12 mouse cellular contexts compared by ENCODE assay signal in genomic region chr16:24231506-24231905, GRCm38 (mm10).
DNase-seq lines count a peak whose midpoint lies in the region; ATAC-seq and TF ChIP-seq lines count a peak whose summit lies in the region.
"Had no signal": no experiment of that assay in that cellular context is flagged by ENCODE, and none has a peak within 500 bp of the region (broad histone marks: within the 10 kb centered on the region; RNA-seq: fewer than 3 reads in every experiment).

No protein-coding gene starts in this region.

- H3K27ac ChIP-seq in liver, adult 2 months (replicated peaks; ENCODE audit: insufficient read depth, low read depth, low read length): peak overlapping the region; percentile 80
- no peak overlapping the region for H3K27ac ChIP-seq in liver, embryonic 12.5 days
- no peak overlapping the region for H3K27ac ChIP-seq in forebrain, postnatal 0 days (ENCODE audit: low read depth, low read length)
- no peak overlapping the region for H3K27ac ChIP-seq in limb, embryonic 15.5 days
- H3K27ac ChIP-seq: layer of hippocampus, adult 2 months; midbrain, embryonic 12.5 days; neural tube, embryonic 13.5 days had no signal

- H3K9ac ChIP-seq in liver, adult 2 months (ENCODE audit: low read depth, low read length): no peak overlapping the region
- H3K9ac ChIP-seq in liver, embryonic 12.5 days: no peak overlapping the region
- H3K9ac ChIP-seq in forebrain, postnatal 0 days: no peak overlapping the region
- H3K9ac ChIP-seq in limb, embryonic 15.5 days: no peak overlapping the region
- H3K9ac ChIP-seq: midbrain, embryonic 12.5 days; neural tube, embryonic 13.5 days had no signal

- no peak overlapping the region for H3K4me2 ChIP-seq in liver, embryonic 12.5 days
- no peak overlapping the region for H3K4me2 ChIP-seq in forebrain, postnatal 0 days (ENCODE audit: low read depth)
- no peak overlapping the region for H3K4me2 ChIP-seq in limb, embryonic 15.5 days
- H3K4me2 ChIP-seq: midbrain, embryonic 12.5 days; neural tube, embryonic 13.5 days had no signal

- no peak for TF ChIP-seq CTCF in liver, adult 2 months (IDR thresholded peaks at IDR 0.05; ENCODE audit: low read depth, low read length)
- no peak for TF ChIP-seq CTCF in forebrain, postnatal 0 days (IDR thresholded peaks at IDR 0.05; ENCODE audit: low read depth)

- peaks cover 34% of the 10 kb centered on the region for H3K4me1 ChIP-seq in liver, adult 2 months (ENCODE audit: control insufficient read depth, insufficient read depth, low read length)
- H3K4me1 ChIP-seq in liver, embryonic 12.5 days: no peaks in the 10 kb centered on the region
- no peaks in the 10 kb centered on the region for H3K4me1 ChIP-seq in forebrain, postnatal 0 days (ENCODE audit: insufficient read depth)
- H3K4me1 ChIP-seq in limb, embryonic 15.5 days: no peaks in the 10 kb centered on the region; the same call in 1 of the 2 replicates
- H3K4me1 ChIP-seq: midbrain, embryonic 12.5 days had no signal

- H3K79me2 ChIP-seq in liver, adult 2 months (ENCODE audit: control insufficient read depth, insufficient read depth, low read length): no peaks in the 10 kb centered on the region

- H3K36me3 ChIP-seq in liver, adult 2 months (ENCODE audit: control insufficient read depth, insufficient read depth, low read length): no peaks in the 10 kb centered on the region
- H3K36me3 ChIP-seq in liver, embryonic 12.5 days: no peaks in the 10 kb centered on the region
- no peaks in the 10 kb centered on the region for H3K36me3 ChIP-seq in forebrain, postnatal 0 days (ENCODE audit: insufficient read depth)
- no peaks in the 10 kb centered on the region for H3K36me3 ChIP-seq in limb, embryonic 15.5 days
- H3K36me3 ChIP-seq: midbrain, embryonic 12.5 days; neural tube, embryonic 13.5 days had no signal

- no peak for TF ChIP-seq POLR2A in liver, adult 2 months (IDR thresholded peaks at IDR 0.05; ENCODE audit: extremely low read depth, insufficient read depth, low read length)

- H3K27me3 ChIP-seq in liver, adult 2 months (ENCODE audit: control insufficient read depth, insufficient read depth, low read length): no peaks in the 10 kb centered on the region
- H3K27me3 ChIP-seq in liver, embryonic 12.5 days (replicated peaks): no peaks in the 10 kb centered on the region
- H3K27me3 ChIP-seq in forebrain, postnatal 0 days (ENCODE audit: insufficient read depth, low read length): no peaks in the 10 kb centered on the region
- no peaks in the 10 kb centered on the region for H3K27me3 ChIP-seq in limb, embryonic 15.5 days
- H3K27me3 ChIP-seq: midbrain, embryonic 12.5 days; neural tube, embryonic 13.5 days had no signal

- no peak overlapping the region for H3K4me3 ChIP-seq in liver, adult 2 months (ENCODE audit: insufficient read depth, low read depth, low read length)
- no peak overlapping the region for H3K4me3 ChIP-seq in liver, embryonic 12.5 days
- H3K4me3 ChIP-seq in forebrain, postnatal 0 days (ENCODE audit: low read depth, low read length): no peak overlapping the region
- H3K4me3 ChIP-seq in limb, embryonic 15.5 days: no peak overlapping the region
- H3K4me3 ChIP-seq: layer of hippocampus, adult 2 months; midbrain, embryonic 12.5 days; neural tube, embryonic 13.5 days had no signal

- peak; percentile 50 for DNase-seq in gastrocnemius, postnatal 10 days
- DNase-seq in gastrocnemius, adult 18-20 months (ENCODE audit: low spot score): no peak
- peak; percentile 39 for DNase-seq in liver, adult 2 months (ENCODE audit: extremely low read depth, low read depth, low spot score)
- DNase-seq in forebrain, postnatal 0 days: no peak
- DNase-seq in frontal cortex, postnatal 14 days (ENCODE audit: low spot score in 2 of 2): no peak
- DNase-seq: kidney, adult 18-20 months; lung, postnatal 10 days had no signal

- H3K9me3 ChIP-seq in liver, embryonic 12.5 days (replicated peaks): no peaks in the 10 kb centered on the region
- no peaks in the 10 kb centered on the region for H3K9me3 ChIP-seq in forebrain, postnatal 0 days (ENCODE audit: low read length)
- H3K9me3 ChIP-seq in limb, embryonic 15.5 days: no peaks in the 10 kb centered on the region
- H3K9me3 ChIP-seq: midbrain, embryonic 12.5 days; neural tube, embryonic 13.5 days had no signal

- 53% methylated on average over 5 of the region's 5 CpGs for WGBS in liver, adult 2 months
- 70% methylated on average over 5 of the region's 5 CpGs for WGBS in liver, embryonic 12.5 days (ENCODE audit: insufficient replicate concordance)
- 57% methylated on average over 5 of the region's 5 CpGs for WGBS in forebrain, postnatal 0 days
- 39% methylated on average over 5 of the region's 5 CpGs for WGBS in limb, embryonic 15.5 days

- no peak for ATAC-seq in liver, embryonic 12.5 days
- ATAC-seq in forebrain, postnatal 0 days: peak; percentile 29; the same call in 1 of the 2 replicates
- ATAC-seq in limb, embryonic 15.5 days (ENCODE audit: insufficient number of reproducible peaks, low FRiP score, low TSS enrichment, low read depth): peak; percentile 72; the same call in 1 of the 2 replicates

Comparison
In these comparisons a context has a peak if more than half of its experiments do, and no peak if none do; other contexts are left out.
1. DNase-seq: peak in gastrocnemius, postnatal 10 days (single experiment) and liver, adult 2 months (single experiment); none in gastrocnemius, adult 18-20 months (single experiment), forebrain, postnatal 0 days (single experiment) and frontal cortex, postnatal 14 days (0 of 2).